Mouse (Mus musculus) liver, embryonic 16.5 days (tissue): Measurements from ENCODE around the gene Gm49320. TPM values are rescaled to one million over a fixed set of nuclear protein-coding genes. Genes with fewer than 3 reads are reported as not detected.

Source experiments
- ATAC-seq: fragments of 200-750 bp; cut with Nextera tagmentation; 2 replicates; pipeline ENCODE4 v1.8.0; 2017; ENCODE audit warnings: low read depth, mild to moderate bottlenecking, moderate number of reproducible peaks, moderate library complexity
- H3K27ac ChIP-seq: fragments of 300-500 bp; sonication (generic); 2 replicates; pipeline ENCODE4 v1.5.1; 2014; ENCODE audit warnings: mild to moderate bottlenecking, low read length
- H3K27me3 ChIP-seq: fragments of 300-500 bp; sonication (generic); 2 replicates; pipeline ENCODE4 v1.6.1; 2014; ENCODE audit warnings: low read depth, low read length, mixed read lengths; ENCODE audit not compliant: control insufficient read depth, insufficient read depth
- H3K36me3 ChIP-seq: fragments of 300-500 bp; sonication (generic); 2 replicates; pipeline ENCODE4 v1.6.1; 2014; ENCODE audit warnings: mild to moderate bottlenecking; ENCODE audit not compliant: control insufficient read depth, insufficient read depth
- H3K4me1 ChIP-seq: fragments of 300-500 bp; sonication (generic); 2 replicates; pipeline ENCODE4 v1.6.1; 2014; ENCODE audit warnings: low read depth, low read length, mixed read lengths; ENCODE audit not compliant: control insufficient read depth
- H3K4me2 ChIP-seq: fragments of 300-500 bp; sonication (generic); 2 replicates; pipeline ENCODE4 v1.6.1; 2014; ENCODE audit warnings: low read depth, low read length, mixed read lengths
- H3K4me3 ChIP-seq: fragments of 300-500 bp; sonication (generic); 2 replicates; pipeline ENCODE4 v1.5.1; 2014; ENCODE audit warnings: low read depth, mild to moderate bottlenecking, low read length
- H3K9ac ChIP-seq: fragments of 300-500 bp; sonication (generic); 2 replicates; pipeline ENCODE4 v1.6.1; 2014; ENCODE audit warnings: low read depth, low read length
- H3K9me3 ChIP-seq: fragments of 300-500 bp; sonication (generic); replicated peaks from 2 replicates; pipeline ENCODE4 v1.6.1; 2016; ENCODE audit warnings: low read length; ENCODE audit not compliant: control insufficient read depth
- WGBS: fragments of 180-500 bp; shearing (Covaris S2); extraction: QIAGEN DNeasy Blood & Tissue Kit; methylation state at CpG from one replicate; pipeline ENCODE4 v1.1.7; 2014; ENCODE audit not compliant: insufficient replicate concordance; 5-methylcytosine and 5-hydroxymethylcytosine counted together
- polyA plus RNA-seq: library from polyadenylated mRNA; unstranded; fragments of >200 nt; fragmentation: Nextera tagmentation; extraction: Ambion mirVana; gene quantifications from 2 replicates; pipeline ENCODE4 v1.2.1, GENCODE M21; 2015

Gene Gm49320
- not detected in 2 replicates for polyA plus RNA-seq

GRCm38 (mm10) chr8:4238434-4239192 lies at the start of gene Gm49320, which contains the start of gene Map2k7:
Gm49320 (plus strand) TSS chr8:4238865.
Map2k7 (plus strand) TSS chr8:4238740.
- H3K9ac ChIP-seq, result peak within 1 kb of the TSS; percentile 83
- under 1% methylated on average over 58 of the region's 71 CpGs for WGBS
- H3K9me3 ChIP-seq, result no peaks in the 10 kb centered on the region
- peak within 1 kb of the TSS; percentile 95 for H3K27ac ChIP-seq
- H3K4me1 ChIP-seq, result peaks cover 29% of the 10 kb centered on the region
- peak; percentile 92 for ATAC-seq
- H3K36me3 ChIP-seq, result peaks cover 4% of the 10 kb centered on the region
- no peaks in the 10 kb centered on the region for H3K27me3 ChIP-seq
- peak within 1 kb of the TSS; percentile 94 for H3K4me2 ChIP-seq
- peak within 1 kb of the TSS; percentile 82 for H3K4me3 ChIP-seq

- ATAC-seq, result peak; percentile 93
- Histone ChIP-seq H3K4me2 (peak overlapping the region; percentile 51), H3K27ac (peak overlapping the region; percentile 62), H3K4me1 (peaks cover 25% of the 10 kb centered on the region), H3K36me3 (no peaks in the 10 kb centered on the region), H3K9me3 (no peaks in the 10 kb centered on the region), H3K9ac (peak overlapping the region; percentile 53), H3K27me3 (no peaks in the 10 kb centered on the region), H3K4me3 (no peak overlapping the region)
- 19% methylated on average over 3 of the region's 3 CpGs for WGBS
Observed at GRCm38 (mm10) chr8:4189031-4189722, 49.5 kb upstream of the Gm49320 start.

- ATAC-seq, result no peak
- Histone ChIP-seq H3K4me3 (no peak overlapping the region), H3K27me3 (no peaks in the 10 kb centered on the region), H3K4me1 (peaks cover 25% of the 10 kb centered on the region), H3K27ac (no peak overlapping the region), H3K9me3 (no peaks in the 10 kb centered on the region), H3K9ac (no peak overlapping the region), H3K4me2 (no peak overlapping the region), H3K36me3 (no peaks in the 10 kb centered on the region)
- WGBS, result 74% methylated on average over 5 of the region's 5 CpGs
Observed at GRCm38 (mm10) chr8:4192305-4192704, 46.4 kb upstream of the Gm49320 start.

GRCm38 (mm10) chr8:4192807-4193587 lies 45.7 kb upstream of the Gm49320 start:
- ATAC-seq, result peak; percentile 55
- H3K4me2 ChIP-seq, result 0 out of 2 replicates have a peak overlapping the region, but pooled peaks have one; percentile 12
- H3K4me3 ChIP-seq, result no peak overlapping the region
- no peaks in the 10 kb centered on the region for H3K36me3 ChIP-seq
- no peak overlapping the region for H3K9ac ChIP-seq
- H3K27ac ChIP-seq, result no peak overlapping the region
- WGBS, result 14% methylated on average over 18 of the region's 18 CpGs
- H3K27me3 ChIP-seq, result no peaks in the 10 kb centered on the region
- H3K9me3 ChIP-seq, result no peaks in the 10 kb centered on the region
- peaks cover 25% of the 10 kb centered on the region for H3K4me1 ChIP-seq

GRCm38 (mm10) chr8:4193588-4193894 lies 45.1 kb upstream of the Gm49320 start:
- ATAC-seq, result no peak
- Histone ChIP-seq H3K27ac (no peak overlapping the region), H3K4me2 (no peak overlapping the region), H3K36me3 (no peaks in the 10 kb centered on the region), H3K4me1 (peaks cover 20% of the 10 kb centered on the region), H3K9ac (no peak overlapping the region), H3K9me3 (no peaks in the 10 kb centered on the region), H3K4me3 (no peak overlapping the region), H3K27me3 (no peaks in the 10 kb centered on the region)
- 49% methylated on average over 7 of the region's 7 CpGs for WGBS

- no peak overlapping the region for H3K27ac ChIP-seq
- H3K4me1 ChIP-seq, result peaks cover 5% of the 10 kb centered on the region
- no peaks in the 10 kb centered on the region for H3K36me3 ChIP-seq
- H3K4me3 ChIP-seq, result no peak overlapping the region
- no peak overlapping the region for H3K9ac ChIP-seq
- H3K9me3 ChIP-seq, result no peaks in the 10 kb centered on the region
- peaks cover 18% of the 10 kb centered on the region for H3K27me3 ChIP-seq
- WGBS, result 28% methylated on average over 2 of the region's 2 CpGs
- H3K4me2 ChIP-seq, result no peak overlapping the region
- no peak for ATAC-seq
Observed at GRCm38 (mm10) chr8:4201321-4201720, 37.3 kb upstream of the Gm49320 start.

GRCm38 (mm10) chr8:4205246-4206123 lies 33.2 kb upstream of the Gm49320 start:
- H3K9ac ChIP-seq, result no peak overlapping the region
- WGBS, result 26% methylated on average over 38 of the region's 38 CpGs
- peaks cover 21% of the 10 kb centered on the region for H3K27me3 ChIP-seq
- no peaks in the 10 kb centered on the region for H3K36me3 ChIP-seq
- H3K27ac ChIP-seq, result no peak overlapping the region
- peaks cover 11% of the 10 kb centered on the region for H3K4me1 ChIP-seq
- H3K9me3 ChIP-seq, result no peaks in the 10 kb centered on the region
- peak overlapping the region; percentile 28; the same call in 1 of the 2 replicates for H3K4me2 ChIP-seq
- H3K4me3 ChIP-seq, result no peak overlapping the region; the same call in 1 of the 2 replicates
- ATAC-seq, result no peak
